Mouse (Mus musculus) olfactory bulb, adult 2 months (tissue): Measurements from ENCODE around the gene Plekhh2.

Experiments used
- CTCF ChIP-seq: fragments of 200-500 bp; IDR thresholded peaks from 2 replicates; pipeline ENCODE4 v1.5.1; 2012; ENCODE audit warnings: low read depth, mild to moderate bottlenecking, low read length, moderate library complexity; ENCODE audit not compliant: insufficient read depth
- POLR2A ChIP-seq: fragments of 200-500 bp; IDR thresholded peaks from 2 replicates; pipeline ENCODE4 v1.6.1; 2012; ENCODE audit warnings: mild to moderate bottlenecking, low read depth, low read length, moderate library complexity; ENCODE audit not compliant: insufficient read depth

DNA sequence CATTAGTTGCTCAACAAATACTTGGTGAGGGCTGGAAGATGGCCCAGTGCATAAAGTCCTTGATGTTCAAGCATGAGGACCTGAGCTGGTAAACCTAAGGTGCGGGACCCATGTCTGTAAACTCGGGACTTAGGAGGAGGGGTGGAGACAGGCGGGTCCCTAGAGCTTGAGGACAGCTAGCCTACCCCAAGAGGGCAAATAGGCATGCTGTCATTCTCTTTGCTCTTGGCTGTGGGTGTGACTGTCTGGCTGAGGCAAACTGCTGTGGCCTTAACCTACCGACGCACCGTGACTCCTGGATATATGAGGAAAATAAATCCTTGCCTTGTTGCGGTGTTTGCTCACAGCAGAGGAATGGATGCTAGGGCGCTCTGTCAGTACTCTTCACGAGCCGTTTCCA lies 116.0 kb downstream of the Plekhh2 start:
- TF ChIP-seq CTCF (no peak), POLR2A (no peak)
